Mouse (Mus musculus) heart, embryonic 10.5 days (tissue): ENCODE data around the gene Fam222a. TPM values are rescaled to one million over a fixed set of nuclear protein-coding genes. Genes with fewer than 3 reads are reported as not detected.

Experiments used
- DNase-seq: peaks from one replicate; pipeline ENCODE4 v3.0.0-alpha.2; 2017; ENCODE audit warnings: low spot score
- H3K27ac ChIP-seq: fragments of 300-500 bp; sonication (generic); 2 replicates; pipeline ENCODE4 v1.5.1; 2016; ENCODE audit warnings: mild to moderate bottlenecking
- H3K27me3 ChIP-seq: fragments of 300-500 bp; sonication (generic); 2 replicates; pipeline ENCODE4 v1.6.1; 2016; ENCODE audit warnings: mild to moderate bottlenecking; ENCODE audit not compliant: poor library complexity, insufficient read depth, severe bottlenecking
- H3K36me3 ChIP-seq: fragments of 300-500 bp; sonication (generic); 2 replicates; pipeline ENCODE4 v1.6.1; 2016; ENCODE audit warnings: mild to moderate bottlenecking, moderate library complexity
- H3K4me1 ChIP-seq: fragments of 300-500 bp; sonication (generic); 2 replicates; pipeline ENCODE4 v1.6.1; 2016; ENCODE audit warnings: mild to moderate bottlenecking
- H3K4me3 ChIP-seq: fragments of 300-500 bp; sonication (generic); 2 replicates; pipeline ENCODE4 v1.5.1; 2016; ENCODE audit warnings: mild to moderate bottlenecking, moderate library complexity
- H3K9me3 ChIP-seq: fragments of 300-500 bp; sonication (generic); 2 replicates; pipeline ENCODE4 v1.6.1; 2016; ENCODE audit warnings: mild to moderate bottlenecking, moderate library complexity
- WGBS: fragments of 180-500 bp; shearing (Covaris S2); methylation state at CpG from one replicate; pipeline ENCODE4 v1.1.7; 2016; 5-methylcytosine and 5-hydroxymethylcytosine counted together
- polyA plus RNA-seq: library from polyadenylated mRNA; unstranded; fragments of >200 nt; fragmentation: Nextera tagmentation; extraction: Ambion mirVana; gene quantifications from 2 replicates; pipeline ENCODE4 v1.2.1, GENCODE M21; 2016

Fam222a gene
- polyA plus RNA-seq, 1 experiment from 2014 or later, result 1.5 TPM

GRCm38 (mm10) chr5:114565305-114565704, 2.5 kb upstream of the Fam222a start:
- H3K27ac ChIP-seq, result no peak overlapping the region
- H3K36me3 ChIP-seq, result no peaks in the 10 kb centered on the region
- H3K4me3 ChIP-seq, result peak overlapping the region; percentile 36
- 7% methylated on average over 12 of the region's 12 CpGs for WGBS
- no peak for DNase-seq
- peaks cover 29% of the 10 kb centered on the region for H3K27me3 ChIP-seq
- H3K4me1 ChIP-seq, result peaks cover 50% of the 10 kb centered on the region
- H3K9me3 ChIP-seq, result 0 out of 2 replicates have a peak, but pooled peaks cover 5% of the 10 kb centered on the region

DNA sequence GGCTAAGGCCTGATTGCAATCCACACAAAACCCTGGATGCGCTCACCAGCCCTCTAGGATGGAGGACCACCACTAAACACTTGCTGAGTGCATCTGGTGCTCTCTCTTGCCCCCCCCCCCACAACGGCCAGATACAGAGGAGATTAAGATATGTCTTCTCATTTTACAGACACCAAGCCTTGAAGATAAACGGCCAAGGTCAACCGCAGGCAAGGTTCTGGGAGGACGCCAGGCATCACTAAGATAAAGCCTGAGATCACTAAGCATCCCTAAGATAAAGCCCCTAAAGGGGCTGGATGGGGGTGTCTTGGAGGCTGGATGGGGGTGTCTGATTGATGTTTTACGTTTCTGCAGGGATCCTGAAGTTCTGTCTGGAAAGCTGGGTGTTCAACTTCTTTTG, 2.1 kb upstream of the Fam222a start:
- Histone ChIP-seq H3K4me1 (peaks cover 46% of the 10 kb centered on the region), H3K9me3 (0 out of 2 replicates have a peak, but pooled peaks cover 5% of the 10 kb centered on the region), H3K27ac (no peak overlapping the region), H3K36me3 (no peaks in the 10 kb centered on the region), H3K4me3 (0 out of 2 replicates have a peak overlapping the region, but pooled peaks have one; percentile 36), H3K27me3 (peaks cover 34% of the 10 kb centered on the region)
- DNase-seq, result no peak
- 25% methylated on average over 6 of the region's 6 CpGs for WGBS

DNA sequence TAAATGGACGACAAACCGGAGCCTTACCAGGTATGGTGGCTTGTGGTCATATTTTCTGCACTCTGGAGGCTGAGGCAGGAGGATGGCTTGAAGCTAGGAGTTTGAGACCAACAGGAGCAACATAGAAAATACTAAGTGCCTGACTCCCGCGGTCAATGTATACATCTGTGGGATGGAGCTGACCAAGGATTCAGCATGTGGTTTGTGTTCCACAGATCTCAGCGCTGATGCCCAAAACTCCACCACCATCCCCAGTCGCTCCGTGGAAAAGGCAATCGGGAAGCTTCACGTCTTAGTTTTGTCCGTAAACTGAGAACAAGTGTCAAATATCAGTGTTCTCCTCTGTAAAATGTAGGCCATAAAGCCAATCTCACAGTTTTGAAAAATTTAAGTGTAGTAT, 1.4 kb upstream of the Fam222a start:
- Histone ChIP-seq H3K9me3 (0 out of 2 replicates have a peak, but pooled peaks cover 5% of the 10 kb centered on the region), H3K27me3 (peaks cover 41% of the 10 kb centered on the region), H3K4me3 (no peak overlapping the region; the same call in 1 of the 2 replicates), H3K36me3 (no peaks in the 10 kb centered on the region), H3K4me1 (peaks cover 49% of the 10 kb centered on the region), H3K27ac (no peak overlapping the region)
- 79% methylated on average over 10 of the region's 10 CpGs for WGBS
- no peak for DNase-seq

DNA sequence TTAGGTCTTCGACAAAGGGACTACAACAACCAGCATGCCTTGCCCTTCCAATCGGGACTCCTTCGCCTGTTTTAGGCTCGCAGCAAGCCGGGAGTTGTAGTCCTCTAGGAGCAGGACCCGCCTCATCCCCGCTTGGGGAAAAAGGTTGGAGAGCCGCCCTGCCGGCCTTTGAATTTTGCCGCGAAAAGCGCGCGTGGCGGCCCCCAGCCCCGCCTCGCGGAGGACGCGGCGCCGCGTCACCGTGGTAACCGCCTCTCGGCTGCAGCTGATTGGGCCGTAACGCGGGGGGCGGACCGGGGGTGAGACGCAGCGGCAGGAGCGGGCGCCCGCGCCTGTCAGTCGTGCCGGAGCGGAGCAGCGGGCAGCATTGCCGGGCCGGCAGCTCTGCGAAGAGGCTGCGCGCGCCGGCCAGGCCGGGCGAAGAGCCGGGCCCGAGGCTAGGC, 720 bp upstream of the Fam222a start:
- no peaks in the 10 kb centered on the region for H3K36me3 ChIP-seq
- DNase-seq, result peak; percentile 97
- H3K4me1 ChIP-seq, result peaks cover 54% of the 10 kb centered on the region
- H3K27ac ChIP-seq, result peak overlapping the region; percentile 60
- 0 out of 2 replicates have a peak, but pooled peaks cover 5% of the 10 kb centered on the region for H3K9me3 ChIP-seq
- H3K27me3 ChIP-seq, result peaks cover 47% of the 10 kb centered on the region
- under 1% methylated on average over 52 of the region's 52 CpGs for WGBS
- H3K4me3 ChIP-seq, result peak overlapping the region; percentile 77

GRCm38 (mm10) chr5:114568818-114569217, 1.0 kb downstream of the Fam222a start:
- WGBS, result 33% methylated on average over 5 of the region's 5 CpGs
- H3K27me3 ChIP-seq, result peaks cover 64% of the 10 kb centered on the region
- no peak overlapping the region for H3K27ac ChIP-seq

GRCm38 (mm10) chr5:114569918-114570670, 2.3 kb downstream of the Fam222a start:
- DNase-seq, result no peak

More at GRCm38 (mm10) chr5:114568818-114569217, 1.0 kb downstream of the Fam222a start:
- Histone ChIP-seq H3K4me3 (peak overlapping the region; percentile 77), H3K36me3 (no peaks in the 10 kb centered on the region), H3K4me1 (peaks cover 69% of the 10 kb centered on the region), H3K9me3 (0 out of 2 replicates have a peak, but pooled peaks cover under 1% of the 10 kb centered on the region)
- DNase-seq, result no peak

DNA sequence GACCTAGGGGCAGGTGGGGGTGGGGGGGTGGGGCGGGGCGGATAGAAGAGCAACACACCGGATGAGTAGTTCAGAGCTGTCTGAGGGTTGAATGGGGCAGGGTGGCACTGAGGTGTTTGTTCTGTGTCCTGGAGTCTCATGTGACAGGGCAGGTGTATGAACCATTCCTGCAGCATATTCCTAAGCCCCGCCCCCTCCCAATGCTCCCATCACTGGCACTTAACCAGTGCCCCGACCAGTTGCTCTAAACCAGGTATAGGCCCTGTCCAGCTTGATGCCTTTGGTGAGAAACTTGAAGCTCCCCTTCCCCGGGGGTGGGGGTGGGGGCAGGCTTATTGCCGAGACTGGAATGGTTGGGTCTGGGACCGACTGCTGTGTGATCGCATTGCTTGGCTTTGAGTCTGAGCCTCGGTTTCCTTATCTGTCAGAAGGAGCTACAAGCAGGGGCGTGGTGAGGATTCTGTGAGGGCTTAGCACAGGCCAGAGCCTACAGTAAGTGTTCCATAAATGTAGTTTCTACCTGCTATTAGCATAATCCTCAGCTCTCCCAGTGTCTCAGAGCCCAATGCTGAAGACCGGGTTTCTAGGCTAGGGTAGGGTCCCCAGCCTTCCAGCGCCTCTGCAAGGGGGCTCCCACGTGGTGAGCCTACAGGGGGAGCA, 3.1 kb downstream of the Fam222a start:
- 0 out of 2 replicates have a peak overlapping the region, but pooled peaks have one; percentile 2 for H3K27ac ChIP-seq
- H3K4me3 ChIP-seq, result peak overlapping the region; percentile 55
- peaks cover 77% of the 10 kb centered on the region for H3K4me1 ChIP-seq
- peaks cover 72% of the 10 kb centered on the region for H3K27me3 ChIP-seq
- 4% methylated on average over 14 of the region's 14 CpGs for WGBS
- no peaks in the 10 kb centered on the region for H3K9me3 ChIP-seq
- no peak for DNase-seq
- H3K36me3 ChIP-seq, result no peaks in the 10 kb centered on the region

More at GRCm38 (mm10) chr5:114569918-114570670, 2.3 kb downstream of the Fam222a start:
- no peak overlapping the region for H3K27ac ChIP-seq
- peak overlapping the region; percentile 77 for H3K4me3 ChIP-seq
- H3K36me3 ChIP-seq, result no peaks in the 10 kb centered on the region
- H3K27me3 ChIP-seq, result peaks cover 74% of the 10 kb centered on the region
- peaks cover 77% of the 10 kb centered on the region for H3K4me1 ChIP-seq
- 40% methylated on average over 13 of the region's 16 CpGs for WGBS
- no peaks in the 10 kb centered on the region for H3K9me3 ChIP-seq

- 2% methylated on average over 39 of the region's 39 CpGs for WGBS
These were observed 3.7 kb downstream of the Fam222a start for GRCm38 (mm10) chr5:114571451-114572030.

GRCm38 (mm10) chr5:114572997-114573396, 5.2 kb downstream of the Fam222a start:
- no peak overlapping the region for H3K27ac ChIP-seq
- peaks cover 79% of the 10 kb centered on the region for H3K27me3 ChIP-seq
- no peak overlapping the region for H3K4me3 ChIP-seq
- peaks cover 74% of the 10 kb centered on the region for H3K4me1 ChIP-seq
- no peaks in the 10 kb centered on the region for H3K36me3 ChIP-seq
- H3K9me3 ChIP-seq, result no peaks in the 10 kb centered on the region
- WGBS, result 39% methylated on average over 2 of the region's 2 CpGs
- DNase-seq, result no peak

More at GRCm38 (mm10) chr5:114571451-114572030, 3.7 kb downstream of the Fam222a start:
- H3K27me3 ChIP-seq, result peaks cover 77% of the 10 kb centered on the region
- peaks cover 79% of the 10 kb centered on the region for H3K4me1 ChIP-seq
- peak overlapping the region; percentile 55 for H3K4me3 ChIP-seq
- H3K27ac ChIP-seq, result 0 out of 2 replicates have a peak overlapping the region, but pooled peaks have one; percentile 2
- DNase-seq, result no peak
- H3K9me3 ChIP-seq, result no peaks in the 10 kb centered on the region
- no peaks in the 10 kb centered on the region for H3K36me3 ChIP-seq

- 61% methylated on average over 12 of the region's 12 CpGs for WGBS
- DNase-seq, result no peak
- Histone ChIP-seq H3K9me3 (no peaks in the 10 kb centered on the region), H3K36me3 (no peaks in the 10 kb centered on the region), H3K4me1 (peaks cover 66% of the 10 kb centered on the region), H3K4me3 (no peak overlapping the region), H3K27me3 (peaks cover 70% of the 10 kb centered on the region), H3K27ac (no peak overlapping the region)
These were observed 6.3 kb downstream of the Fam222a start for GRCm38 (mm10) chr5:114573920-114574628.

- DNase-seq, result no peak
- Histone ChIP-seq H3K36me3 (no peaks in the 10 kb centered on the region), H3K27me3 (peaks cover 61% of the 10 kb centered on the region), H3K9me3 (no peaks in the 10 kb centered on the region), H3K4me3 (no peak overlapping the region), H3K27ac (no peak overlapping the region), H3K4me1 (peaks cover 64% of the 10 kb centered on the region)
- WGBS, result 42% methylated on average over 11 of the region's 11 CpGs
These were observed 7.2 kb downstream of the Fam222a start for GRCm38 (mm10) chr5:114575010-114575409.

GRCm38 (mm10) chr5:114575530-114575929, 7.7 kb downstream of the Fam222a start:
- no peak for DNase-seq
- H3K27ac ChIP-seq, result no peak overlapping the region
- no peaks in the 10 kb centered on the region for H3K36me3 ChIP-seq
- no peaks in the 10 kb centered on the region for H3K9me3 ChIP-seq
- peaks cover 65% of the 10 kb centered on the region for H3K4me1 ChIP-seq
- peaks cover 57% of the 10 kb centered on the region for H3K27me3 ChIP-seq
- H3K4me3 ChIP-seq, result no peak overlapping the region
- WGBS, result 83% methylated on average over 7 of the region's 7 CpGs
